In genomic region chr7:79508280-79509234, GRCm38 (mm10) we compare ENCODE assay signal across 8 mouse cellular contexts. TPM values are rescaled to one million over a fixed set of nuclear protein-coding genes. Genes with fewer than 3 reads are reported as not detected.
A peak's percentile ranks its signal among the peaks of the same experiment; 100 is the strongest.
DNase-seq lines count a peak whose midpoint lies in the region; ATAC-seq and TF ChIP-seq lines count a peak whose summit lies in the region.

No protein-coding gene starts in this region.

- peak overlapping the region; percentile 24 for H3K4me3 ChIP-seq in kidney, postnatal 0 days (replicated peaks; ENCODE audit: low read depth, low read length)
- no peak overlapping the region for H3K4me3 ChIP-seq in kidney, adult 2 months (ENCODE audit: insufficient read depth, low read depth, low read length)
- peak overlapping the region; percentile 99 for H3K4me3 ChIP-seq in forebrain, embryonic 13.5 days
- peak overlapping the region; percentile 76 for H3K4me3 ChIP-seq in midbrain, embryonic 11.5 days (ENCODE audit: low read depth, low read length)

- H3K9me3 ChIP-seq in kidney, postnatal 0 days (replicated peaks; ENCODE audit: low read length), result no peaks in the 10 kb centered on the region
- no peaks in the 10 kb centered on the region for H3K9me3 ChIP-seq in forebrain, embryonic 13.5 days (replicated peaks)
- H3K9me3 ChIP-seq in midbrain, embryonic 11.5 days (ENCODE audit: control insufficient read depth, low read length), result no peaks in the 10 kb centered on the region

- under 1% methylated on average over 76 of the region's 79 CpGs for WGBS in kidney, postnatal 0 days
- 2% methylated on average over 79 of the region's 79 CpGs for WGBS in kidney, adult 2 months
- under 1% methylated on average over 46 of the region's 79 CpGs for WGBS in forebrain, embryonic 13.5 days
- under 1% methylated on average over 79 of the region's 79 CpGs for WGBS in midbrain, embryonic 11.5 days

- TF ChIP-seq CTCF in kidney, postnatal 0 days (IDR thresholded peaks at IDR 0.05; ENCODE audit: low read depth), result no peak
- no peak for TF ChIP-seq CTCF in kidney, adult 2 months (conservative IDR thresholded peaks at IDR 0.05; ENCODE audit: insufficient read depth, insufficient read length, low read depth, low read length)

- TF ChIP-seq POLR2A in kidney, adult 2 months (IDR thresholded peaks at IDR 0.05; ENCODE audit: low read depth, low read length), result no peak

- H3K27ac ChIP-seq in kidney, postnatal 0 days, result no peak overlapping the region
- H3K27ac ChIP-seq in kidney, adult 2 months (ENCODE audit: insufficient read depth, low read depth, low read length), result no peak overlapping the region
- H3K27ac ChIP-seq in forebrain, embryonic 13.5 days, result peak overlapping the region; percentile 100
- peak overlapping the region; percentile 58 for H3K27ac ChIP-seq in midbrain, embryonic 11.5 days (ENCODE audit: low read depth, low read length)

- peak overlapping the region; percentile 44 for H3K4me2 ChIP-seq in kidney, postnatal 0 days (ENCODE audit: low read length)
- peak overlapping the region; percentile 99 for H3K4me2 ChIP-seq in forebrain, embryonic 13.5 days
- H3K4me2 ChIP-seq in midbrain, embryonic 11.5 days, result peak overlapping the region; percentile 58

- no peak overlapping the region for H3K9ac ChIP-seq in kidney, postnatal 0 days (ENCODE audit: low read depth, low read length)
- H3K9ac ChIP-seq in forebrain, embryonic 13.5 days, result peak overlapping the region; percentile 100
- H3K9ac ChIP-seq in midbrain, embryonic 11.5 days (ENCODE audit: low read length), result peak overlapping the region; percentile 97

- H3K27me3 ChIP-seq in kidney, postnatal 0 days (ENCODE audit: insufficient read depth, low read length), result peaks cover 97% of the 10 kb centered on the region
- peaks cover 5% of the 10 kb centered on the region; the same call in 1 of the 2 replicates for H3K27me3 ChIP-seq in kidney, adult 2 months (replicated peaks; ENCODE audit: control insufficient read depth, insufficient read depth, low read length)
- no peaks in the 10 kb centered on the region for H3K27me3 ChIP-seq in forebrain, embryonic 13.5 days
- peaks cover 90% of the 10 kb centered on the region for H3K27me3 ChIP-seq in midbrain, embryonic 11.5 days (ENCODE audit: control insufficient read depth, insufficient read depth, low read length)

- no peak for ATAC-seq in kidney, postnatal 0 days (replicated peaks; ENCODE audit: low FRiP score, low read depth)
- ATAC-seq in forebrain, embryonic 13.5 days, result peak; percentile 22; the same call in 1 of the 2 replicates
- ATAC-seq in midbrain, embryonic 11.5 days (ENCODE audit: low FRiP score), result peak; percentile 8; the same call in 1 of the 2 replicates

- no peak for DNase-seq in kidney, postnatal 0 days (ENCODE audit: low spot score)
- no peak for DNase-seq in kidney, adult 2 months
- DNase-seq in cerebellum, adult 8-10 months, result peak; percentile 36
- DNase-seq in midbrain, embryonic 11.5 days (ENCODE audit: low spot score, missing footprints), result peak; percentile 95
- no peak for DNase-seq in thymus, postnatal 36 days
- no peak for DNase-seq in adrenal gland, postnatal 4 days (ENCODE audit: low spot score in 2 of 2)
- no peak for DNase-seq in layer of hippocampus, adult 9-10 months (ENCODE audit: low spot score)

- H3K36me3 ChIP-seq in kidney, postnatal 0 days (ENCODE audit: insufficient read depth, low read length), result no peaks in the 10 kb centered on the region
- no peaks in the 10 kb centered on the region for H3K36me3 ChIP-seq in kidney, adult 2 months (ENCODE audit: control insufficient read depth, insufficient read depth, low read length)
- peaks cover 54% of the 10 kb centered on the region for H3K36me3 ChIP-seq in forebrain, embryonic 13.5 days (ENCODE audit: poor library complexity, severe bottlenecking)
- no peaks in the 10 kb centered on the region for H3K36me3 ChIP-seq in midbrain, embryonic 11.5 days (ENCODE audit: control insufficient read depth, insufficient read depth, low read length)

- 0 out of 2 replicates have a peak, but pooled peaks cover 6% of the 10 kb centered on the region for H3K4me1 ChIP-seq in kidney, postnatal 0 days (replicated peaks; ENCODE audit: insufficient read depth, low read length)
- H3K4me1 ChIP-seq in kidney, adult 2 months (ENCODE audit: control insufficient read depth, insufficient read depth, low read length), result no peaks in the 10 kb centered on the region
- H3K4me1 ChIP-seq in forebrain, embryonic 13.5 days, result peaks cover 71% of the 10 kb centered on the region
- H3K4me1 ChIP-seq in midbrain, embryonic 11.5 days (ENCODE audit: control insufficient read depth, insufficient read depth, low read length), result peaks cover 58% of the 10 kb centered on the region

RNA-seq across cellular contexts. Expression of gene Polg, which starts 42.4 kb away (rescaled TPM):
- polyA plus RNA-seq in kidney, postnatal 0 days (2015; fragmentation: Nextera tagmentation; extraction: Ambion mirVana), result 22.6 and 22.8 TPM in 2 replicates
- 33.8 and 35.3 TPM in 2 replicates for polyA plus RNA-seq in kidney, adult 2 months (2012; rRNA removed)
- 29.7 and 30.4 TPM in 2 replicates for polyA plus RNA-seq in forebrain, embryonic 13.5 days (2015; fragmentation: Nextera tagmentation; extraction: Ambion mirVana)
- 24.0 and 26.7 TPM in 2 replicates for polyA plus RNA-seq in midbrain, embryonic 11.5 days (2014; fragmentation: Nextera tagmentation; extraction: Ambion mirVana)
- 10 to 100 TPM; 87.2 to 93.7 TPM for total RNA-seq in adrenal gland, postnatal 4 days (2021)

Comparison
In these comparisons a context has a peak if more than half of its experiments do, and no peak if none do; other contexts are left out.
1. DNase-seq: peak in cerebellum, adult 8-10 months (single experiment) and midbrain, embryonic 11.5 days (single experiment); none in kidney, postnatal 0 days (single experiment), kidney, adult 2 months (single experiment), thymus, postnatal 36 days (0 of 2), adrenal gland, postnatal 4 days (0 of 2) and layer of hippocampus, adult 9-10 months (single experiment).
2. H3K27ac ChIP-seq: peak in forebrain, embryonic 13.5 days (single experiment) and midbrain, embryonic 11.5 days (single experiment); none in kidney, postnatal 0 days (single experiment) and kidney, adult 2 months (single experiment).
3. H3K4me2 ChIP-seq: peak in every context shown above with its lines; median percentile 99 in forebrain, embryonic 13.5 days; 58 in midbrain, embryonic 11.5 days; 44 in kidney, postnatal 0 days.